8 mouse cellular contexts compared by ENCODE assay signal in genomic region chr14:16366174-16366889, GRCm38 (mm10). TPM values are rescaled to one million over a fixed set of nuclear protein-coding genes. Genes with fewer than 3 reads are reported as not detected.
DNase-seq lines count a peak whose midpoint lies in the region; ATAC-seq and TF ChIP-seq lines count a peak whose summit lies in the region.

No protein-coding gene starts in this region.

- no peaks in the 10 kb centered on the region; the same call in 1 of the 2 replicates for H3K4me1 ChIP-seq in kidney, adult 2 months (ENCODE audit: control insufficient read depth, insufficient read depth, low read length)
- H3K4me1 ChIP-seq in forebrain, embryonic 12.5 days, result peaks cover 27% of the 10 kb centered on the region
- H3K4me1 ChIP-seq in liver, embryonic 12.5 days, result peaks cover 46% of the 10 kb centered on the region
- peaks cover 16% of the 10 kb centered on the region for H3K4me1 ChIP-seq in stomach, embryonic 16.5 days (ENCODE audit: control insufficient read depth, insufficient read depth, low read length)

- DNase-seq in kidney, adult 2 months, result peak; percentile 58
- no peak for DNase-seq in kidney, postnatal 14 days
- peak; percentile 28 for DNase-seq in MN1 (ENCODE audit: low spot score)
- DNase-seq in adrenal gland, postnatal 25 days, result no peak
- DNase-seq in thymus, postnatal 14 days, result no peak

- H3K4me2 ChIP-seq in forebrain, embryonic 12.5 days, result peak overlapping the region; percentile 61
- H3K4me2 ChIP-seq in liver, embryonic 12.5 days, result peak overlapping the region; percentile 79
- H3K4me2 ChIP-seq in stomach, embryonic 16.5 days (ENCODE audit: low read depth, low read length), result peak overlapping the region; percentile 86

- H3K27me3 ChIP-seq in kidney, adult 2 months (replicated peaks; ENCODE audit: control insufficient read depth, insufficient read depth, low read length), result no peaks in the 10 kb centered on the region
- H3K27me3 ChIP-seq in forebrain, embryonic 12.5 days, result no peaks in the 10 kb centered on the region
- H3K27me3 ChIP-seq in liver, embryonic 12.5 days (replicated peaks), result no peaks in the 10 kb centered on the region
- H3K27me3 ChIP-seq in stomach, embryonic 16.5 days (ENCODE audit: control insufficient read depth, insufficient read depth, low read length), result no peaks in the 10 kb centered on the region

- peak overlapping the region; percentile 91 for H3K27ac ChIP-seq in kidney, adult 2 months (ENCODE audit: insufficient read depth, low read depth, low read length)
- H3K27ac ChIP-seq in forebrain, embryonic 12.5 days, result peak overlapping the region; percentile 99
- H3K27ac ChIP-seq in liver, embryonic 12.5 days, result peak overlapping the region; percentile 95
- H3K27ac ChIP-seq in stomach, embryonic 16.5 days (ENCODE audit: low read length), result peak overlapping the region; percentile 99

- WGBS in kidney, adult 2 months, result 4% methylated on average over 16 of the region's 16 CpGs
- 19% methylated on average over 16 of the region's 16 CpGs for WGBS in forebrain, embryonic 12.5 days
- 7% methylated on average over 16 of the region's 16 CpGs for whole genome bisulfite sequencing in liver, embryonic 12.5 days (ENCODE audit: insufficient replicate concordance)
- WGBS in stomach, embryonic 16.5 days, result 4% methylated on average over 16 of the region's 16 CpGs

- peak; percentile 5; the same call in 1 of the 2 replicates for ATAC-seq in forebrain, embryonic 12.5 days (ENCODE audit: low FRiP score)
- ATAC-seq in liver, embryonic 12.5 days, result peak; percentile 22
- ATAC-seq in stomach, embryonic 16.5 days (ENCODE audit: insufficient read depth, low FRiP score), result peak; percentile 5

- H3K9ac ChIP-seq in forebrain, embryonic 12.5 days, result peak overlapping the region; percentile 98
- peak overlapping the region; percentile 97 for H3K9ac ChIP-seq in liver, embryonic 12.5 days
- peak overlapping the region; percentile 99 for H3K9ac ChIP-seq in stomach, embryonic 16.5 days (ENCODE audit: low read length)

- no peaks in the 10 kb centered on the region for H3K36me3 ChIP-seq in kidney, adult 2 months (ENCODE audit: control insufficient read depth, insufficient read depth, low read length)
- 0 out of 2 replicates have a peak, but pooled peaks cover 4% of the 10 kb centered on the region for H3K36me3 ChIP-seq in forebrain, embryonic 12.5 days (replicated peaks)
- peaks cover 11% of the 10 kb centered on the region for H3K36me3 ChIP-seq in liver, embryonic 12.5 days
- H3K36me3 ChIP-seq in stomach, embryonic 16.5 days (ENCODE audit: control insufficient read depth, insufficient read depth, low read length), result no peaks in the 10 kb centered on the region

- peak overlapping the region; percentile 77 for H3K4me3 ChIP-seq in kidney, adult 2 months (ENCODE audit: insufficient read depth, low read depth, low read length)
- H3K4me3 ChIP-seq in forebrain, embryonic 12.5 days (replicated peaks), result peak overlapping the region; percentile 96
- peak overlapping the region; percentile 89 for H3K4me3 ChIP-seq in liver, embryonic 12.5 days
- peak overlapping the region; percentile 91 for H3K4me3 ChIP-seq in stomach, embryonic 16.5 days (replicated peaks; ENCODE audit: low read length)

- TF ChIP-seq CTCF in kidney, adult 2 months (conservative IDR thresholded peaks at IDR 0.05; ENCODE audit: insufficient read depth, insufficient read length, low read depth, low read length), result no peak

- H3K9me3 ChIP-seq in forebrain, embryonic 12.5 days, result no peaks in the 10 kb centered on the region
- no peaks in the 10 kb centered on the region for H3K9me3 ChIP-seq in liver, embryonic 12.5 days (replicated peaks)
- H3K9me3 ChIP-seq in stomach, embryonic 16.5 days (replicated peaks; ENCODE audit: control insufficient read depth, low read length), result no peaks in the 10 kb centered on the region

- no peak for TF ChIP-seq POLR2A in kidney, adult 2 months (IDR thresholded peaks at IDR 0.05; ENCODE audit: low read depth, low read length)

RNA-seq across cellular contexts. Expression of gene Top2b, which starts 1.4 kb away (rescaled TPM):
- 5.4 and 10.5 TPM in 2 replicates for polyA plus RNA-seq in kidney, adult 2 months (2012; rRNA removed)
- polyA plus RNA-seq in forebrain, embryonic 12.5 days (2016; fragmentation: Nextera tagmentation; extraction: Ambion mirVana), result 195 and 207 TPM in 2 replicates
- 36.9 and 37.8 TPM in 2 replicates for polyA plus RNA-seq in liver, embryonic 12.5 days (2016; fragmentation: Nextera tagmentation; extraction: Ambion mirVana)
- polyA plus RNA-seq in stomach, embryonic 16.5 days (2015; fragmentation: Nextera tagmentation; extraction: Ambion mirVana), result 34.4 and 40.1 TPM in 2 replicates
- total RNA-seq in adrenal gland, postnatal 25 days (2021), result 97.3 and 97.4 TPM in 2 replicates

Comparison
In these comparisons a context has a peak if more than half of its experiments do, and no peak if none do; other contexts are left out.
1. DNase-seq: peak in kidney, adult 2 months (single experiment) and MN1 (single experiment); none in kidney, postnatal 14 days (single experiment), adrenal gland, postnatal 25 days (single experiment) and thymus, postnatal 14 days (single experiment).
2. Peak in every context shown above with its lines, with median percentiles within 50 percentile points of each other: H3K27ac ChIP-seq, H3K4me3 ChIP-seq, ATAC-seq, H3K4me2 ChIP-seq and H3K9ac ChIP-seq.